Mouse (Mus musculus): ENCODE measurements around the gene Hnrnpl. TPM values are rescaled to one million over a fixed set of nuclear protein-coding genes. Genes with fewer than 3 reads are reported as not detected.

The Hnrnpl gene
- 100 to 1,000 TPM; 327 to 346 TPM for total RNA-seq (2021)
- long read RNA-seq, experiment 1, transcript Hnrnpl-209 (12 exons, 2,180 nt), result minor isoform, 15 of 106 reads
- long read RNA-seq, experiment 1, transcript Hnrnpl-201 (13 exons, 2,142 nt), result major isoform, 72 of 106 reads
- long read RNA-seq, experiment 1, partial matches to known transcripts, result 8 of 106 reads
- long read RNA-seq, experiment 1, other reads (novel, unspliced or antisense), result 4 of 106 reads
- long read RNA-seq, experiment 2, transcript Hnrnpl-201 (13 exons, 2,142 nt), result major isoform, 48 of 98 reads
- long read RNA-seq, experiment 2, transcript Hnrnpl-209 (12 exons, 2,180 nt), result minor isoform, 5 of 98 reads
- long read RNA-seq, experiment 2, partial matches to known transcripts, result 37 of 98 reads
- long read RNA-seq, experiment 2, other reads (novel, unspliced or antisense), result 3 of 98 reads

DNA sequence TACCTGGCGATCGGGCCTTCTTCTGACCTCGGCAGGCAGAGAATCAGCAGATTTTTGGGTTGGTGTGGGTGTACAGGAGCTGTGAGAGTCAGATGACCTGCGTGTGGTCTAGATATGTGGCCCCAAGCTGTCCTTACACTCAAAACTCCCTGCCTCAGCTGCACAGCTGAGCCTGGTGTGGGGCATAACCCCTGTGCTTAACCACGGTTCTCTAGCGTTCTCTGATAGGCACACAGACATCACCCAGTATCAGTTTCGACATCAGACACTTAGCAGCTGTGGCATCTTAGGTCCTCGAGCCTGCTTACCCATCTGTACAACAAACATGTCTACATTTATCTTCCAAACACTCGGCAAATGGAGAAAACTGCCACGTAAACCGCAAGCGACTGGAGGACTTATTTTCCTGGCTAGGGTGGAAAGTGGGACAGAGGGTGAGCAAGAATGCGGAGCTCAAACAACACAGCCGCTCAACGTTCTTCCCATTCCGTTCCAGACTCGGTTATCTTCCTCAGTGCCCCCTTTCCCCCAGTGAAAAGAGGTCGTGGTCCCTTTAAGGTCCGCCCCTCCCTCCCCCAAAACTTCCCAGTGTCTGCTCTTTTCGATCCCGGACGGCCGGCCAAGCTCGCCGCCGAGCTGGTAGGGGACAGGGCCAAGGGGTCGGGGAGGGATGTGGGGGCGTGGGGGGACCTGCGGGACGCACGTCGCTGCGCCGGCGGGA, at the start of gene Hnrnpl:
Hnrnpl (plus strand) TSS at position 321 of the 721 bp plus-strand sequence.
- DNase-seq (ENCODE audit: low spot score in 2 of 2), result peak in 1 of 2 experiments; percentile 41

DNA sequence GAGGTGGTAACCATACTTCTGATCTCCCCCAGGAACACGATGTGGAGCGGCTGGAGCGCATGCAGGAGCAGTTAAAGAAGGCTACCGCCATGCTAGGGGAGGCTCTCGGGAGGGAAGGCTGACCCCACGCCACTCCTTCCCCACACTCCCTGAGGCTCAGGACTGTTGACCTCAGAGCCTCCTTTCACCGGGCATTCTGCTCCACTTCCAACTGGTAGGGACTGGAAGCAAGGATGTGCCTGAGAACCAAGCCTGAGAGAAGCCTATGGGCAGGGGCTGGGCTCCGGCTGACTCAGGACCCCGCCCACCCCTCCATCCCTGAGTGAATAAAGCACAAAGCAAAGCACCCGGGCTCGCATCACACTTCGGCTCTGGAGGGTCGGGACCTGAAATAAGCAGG, 49.7 kb upstream of the Hnrnpl start:
- no peak for DNase-seq (ENCODE audit: low spot score in 2 of 2)

DNA sequence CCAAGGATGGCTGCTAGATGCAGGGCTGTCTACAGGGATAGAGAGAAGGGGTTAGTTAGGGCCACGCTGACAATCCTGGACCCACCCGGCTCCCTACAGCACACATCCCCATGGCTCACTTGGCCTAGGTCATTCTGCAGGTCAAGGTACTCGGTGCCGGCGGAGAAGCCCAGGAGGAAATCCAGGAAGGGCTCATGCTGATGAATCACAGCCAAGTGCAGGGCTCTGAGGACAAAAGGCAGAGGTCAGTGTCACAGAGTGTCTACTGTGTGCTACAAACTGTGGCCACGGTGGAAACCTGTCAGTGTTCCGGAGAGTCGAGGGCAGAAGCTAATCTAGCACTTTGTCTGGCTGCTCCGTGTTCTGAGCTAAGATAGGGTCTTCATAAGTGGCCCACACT, 46.4 kb upstream of the Hnrnpl start:
- no peak for DNase-seq (ENCODE audit: low spot score in 2 of 2)

DNA sequence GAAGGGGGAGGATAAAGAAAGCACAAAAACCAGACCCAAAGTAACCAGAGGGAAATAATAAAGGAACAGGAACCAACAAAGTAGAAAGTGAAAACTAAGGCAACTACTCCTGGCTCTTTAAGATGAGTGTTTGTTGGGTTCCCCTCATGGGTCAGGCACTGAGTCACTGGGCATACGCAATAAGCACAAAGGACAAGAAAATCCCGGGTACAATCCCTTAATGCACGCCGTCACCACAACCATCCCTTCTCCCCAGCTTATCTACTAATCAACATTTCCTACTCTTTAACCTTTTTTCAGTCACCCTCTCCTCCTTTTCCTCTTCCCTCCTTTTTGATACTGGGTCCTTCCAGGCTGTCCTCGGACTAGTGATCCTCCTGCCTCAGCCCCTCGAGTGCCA, 43.1 kb upstream of the Hnrnpl start:
- DNase-seq (ENCODE audit: low spot score in 2 of 2), result no peak

DNA sequence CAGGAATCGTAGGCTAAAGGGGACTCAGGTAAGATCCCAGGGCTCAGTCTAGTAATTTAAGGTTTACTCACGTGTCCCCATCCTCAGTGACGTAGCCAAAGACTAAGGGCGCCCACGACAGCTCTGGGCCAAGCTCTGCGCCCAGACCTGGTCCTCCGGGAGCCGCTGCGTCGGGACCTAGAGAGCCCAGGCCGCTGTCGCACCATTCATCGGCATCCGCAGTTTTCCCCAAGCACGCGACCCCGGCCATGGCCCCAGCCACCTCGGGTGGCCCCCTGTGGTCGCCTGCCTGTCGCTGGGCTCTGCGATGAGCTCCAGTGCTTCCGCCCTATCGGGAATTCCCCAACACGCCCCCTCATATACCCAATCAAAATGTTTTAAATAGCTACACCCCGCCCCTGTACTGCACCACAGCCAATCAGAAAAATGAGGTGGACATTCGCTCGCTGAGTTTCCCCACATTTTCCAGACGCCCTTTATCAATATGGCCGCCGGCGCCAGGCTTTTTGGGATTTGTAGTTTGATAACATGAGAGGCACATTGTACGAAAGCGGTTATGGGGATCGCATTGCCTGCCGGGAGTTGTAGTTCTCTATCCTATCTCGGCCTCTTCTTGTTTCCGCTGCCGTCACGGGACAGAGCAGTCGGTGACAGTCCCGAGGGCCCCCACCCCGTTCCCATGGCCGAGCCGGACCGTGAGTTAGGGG, 42.0 kb upstream of the Hnrnpl start, which contains the start of gene Sirt2:
Sirt2 (plus strand) TSS at position 563 of the 707 bp plus-strand sequence.
- peak; percentile 82 to 84 for DNase-seq (ENCODE audit: low spot score in 2 of 2)

DNA sequence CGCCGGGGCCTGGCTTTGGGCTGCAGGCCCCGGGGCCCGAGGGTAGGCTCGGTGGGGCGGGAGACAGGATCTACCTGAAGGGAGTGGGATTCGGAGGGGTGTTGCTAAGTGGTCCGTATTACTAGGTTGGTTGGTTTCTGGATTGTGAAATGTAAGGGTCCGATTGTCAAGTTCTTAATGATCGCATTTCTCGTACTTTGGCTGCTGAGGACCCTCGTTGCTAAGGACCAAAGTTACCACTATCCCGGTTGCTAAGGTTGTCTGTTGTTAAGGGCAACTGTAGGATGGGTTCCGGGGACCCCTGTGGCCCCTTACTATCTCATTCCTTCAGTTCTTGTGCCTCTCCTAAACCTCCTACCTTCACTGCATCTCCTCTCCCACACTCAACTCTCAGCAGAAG, 41.4 kb upstream of the Hnrnpl start:
- DNase-seq (ENCODE audit: low spot score in 2 of 2), result no peak

DNA sequence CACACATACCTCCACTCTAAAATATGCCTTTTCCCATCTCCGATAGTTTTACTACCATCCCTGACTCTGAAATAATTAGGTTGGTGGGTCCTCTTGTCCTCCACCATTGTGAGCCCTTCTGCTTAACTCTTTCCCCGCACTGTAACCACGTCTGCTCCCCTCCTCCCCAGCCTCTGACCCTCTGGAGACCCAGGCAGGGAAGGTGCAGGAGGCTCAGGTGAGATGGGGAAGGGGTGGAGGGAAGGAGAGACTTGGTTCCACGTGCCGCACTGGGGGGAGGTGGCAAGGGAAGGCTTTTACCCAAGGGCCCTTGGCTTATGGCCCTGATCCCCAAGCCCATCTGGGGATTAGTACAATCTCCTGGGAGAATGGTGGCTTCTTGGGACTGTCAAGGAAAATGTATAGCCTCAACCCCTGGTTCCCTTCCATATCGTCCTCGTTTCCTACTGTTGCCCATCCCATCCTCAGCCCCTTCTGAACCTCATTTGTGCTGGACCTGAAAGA, 40.8 kb upstream of the Hnrnpl start, which contains the start of gene Nfkbib:
Nfkbib (minus strand) TSS at position 51 of the 504 bp plus-strand sequence.
- no peak for DNase-seq (ENCODE audit: low spot score in 2 of 2)

DNA sequence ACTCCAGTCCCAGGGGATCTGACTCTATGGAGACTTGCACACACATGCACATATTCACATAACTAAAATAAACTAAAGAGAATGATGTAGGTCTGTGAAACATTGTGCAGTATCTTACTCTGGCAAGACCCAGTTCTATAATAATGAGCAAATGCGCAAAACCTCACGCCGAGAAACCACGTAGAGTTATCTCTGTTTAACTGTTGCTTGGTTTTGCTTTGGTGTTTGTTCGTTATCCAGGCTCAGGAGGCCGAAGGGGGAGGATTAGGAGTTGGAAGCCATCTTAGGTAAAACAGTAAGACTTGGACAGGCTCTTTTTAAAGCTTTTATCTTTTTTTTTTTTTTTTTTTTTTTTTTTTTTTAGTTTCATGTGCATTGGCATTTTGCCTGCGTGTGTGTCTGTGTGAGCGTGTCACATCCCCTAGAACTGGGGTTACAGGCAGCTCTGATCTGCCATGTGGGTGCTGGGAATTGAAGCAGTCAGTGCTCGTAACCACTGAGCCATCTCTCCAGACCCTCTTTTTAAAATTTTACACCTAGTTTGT, 38.9 kb upstream of the Hnrnpl start:
- DNase-seq (ENCODE audit: low spot score in 2 of 2), result no peak

DNA sequence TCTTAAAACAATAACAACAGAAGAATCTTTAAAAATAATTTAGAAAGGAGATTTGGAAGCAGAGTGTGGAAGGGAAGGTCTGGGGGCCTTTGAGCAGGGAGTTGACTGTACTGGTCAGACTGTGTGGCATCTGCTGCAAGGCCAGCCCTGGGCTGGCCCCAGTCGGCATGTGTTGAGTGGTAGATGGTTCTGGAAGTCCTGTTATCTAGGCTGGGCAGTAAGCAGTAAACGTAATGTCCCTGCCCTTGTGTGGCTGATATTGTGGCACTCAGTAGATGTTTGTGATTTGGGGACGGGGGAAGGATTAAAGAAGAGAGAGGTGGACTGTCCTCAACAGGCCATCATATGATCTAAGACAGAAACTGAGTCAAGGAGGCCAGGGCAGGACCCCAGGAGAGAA, 38.0 kb upstream of the Hnrnpl start:
- no peak for DNase-seq (ENCODE audit: low spot score in 2 of 2)

DNA sequence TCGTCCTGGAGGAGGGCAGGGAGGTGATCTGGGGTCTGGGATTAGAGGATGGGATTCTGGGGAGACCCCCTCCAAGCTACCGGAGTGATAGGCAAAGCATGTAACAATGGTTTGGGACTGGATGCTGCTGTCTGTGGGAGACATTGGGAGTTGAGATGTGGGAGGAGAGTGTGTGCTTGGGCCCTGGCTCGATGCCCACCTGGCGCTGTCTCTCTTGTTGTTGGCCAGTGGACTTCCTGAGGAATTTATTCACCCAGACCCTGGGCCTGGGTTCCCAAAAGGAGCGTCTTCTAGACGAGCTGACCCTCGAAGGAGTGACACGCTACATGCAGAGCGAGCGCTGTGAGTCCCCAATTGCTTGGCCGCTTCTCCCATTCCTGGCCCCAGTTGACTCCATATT, 36.5 kb upstream of the Hnrnpl start:
- DNase-seq (ENCODE audit: low spot score in 2 of 2), result no peak

DNA sequence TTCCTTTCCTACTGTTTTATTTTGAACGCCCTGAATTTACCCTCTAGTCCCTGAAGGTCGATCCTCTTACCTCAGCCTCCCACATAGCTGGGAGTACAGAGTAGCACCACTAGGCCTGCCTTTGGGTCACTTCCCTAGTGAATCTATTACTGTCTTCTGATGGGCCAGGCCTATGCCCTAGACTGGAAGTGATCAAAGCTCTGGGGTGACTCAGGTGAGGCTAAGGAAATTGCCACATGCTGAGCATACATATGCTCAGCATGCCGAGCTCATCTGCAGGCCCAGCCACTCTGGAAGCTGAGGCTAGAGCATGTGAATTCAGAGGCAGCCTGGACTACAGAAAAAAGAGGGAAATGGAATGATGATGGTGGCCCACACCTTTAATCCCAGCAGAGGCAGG, 35.2 kb upstream of the Hnrnpl start:
- DNase-seq (ENCODE audit: low spot score in 2 of 2), result no peak

DNA sequence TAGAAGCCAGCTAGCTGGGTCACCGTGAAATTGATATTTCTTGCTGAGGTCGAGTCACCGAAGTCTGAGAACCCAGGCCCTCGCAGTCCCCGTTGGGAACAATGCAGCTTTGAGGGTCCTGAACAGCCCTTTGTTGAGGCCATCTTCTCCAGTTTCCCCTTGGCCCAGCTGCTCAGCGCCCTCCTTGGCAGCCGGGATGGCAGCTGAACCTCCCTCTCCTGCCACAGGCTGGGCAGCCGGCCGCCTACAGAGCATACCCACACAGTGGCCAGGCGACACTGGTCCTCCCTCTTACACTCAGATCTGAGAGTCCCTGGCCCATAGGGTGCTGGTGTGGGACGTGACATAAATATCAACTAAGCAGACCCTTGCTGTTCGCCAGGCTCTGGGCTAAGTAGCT, 34.2 kb upstream of the Hnrnpl start:
- no peak for DNase-seq (ENCODE audit: low spot score in 2 of 2)

DNA sequence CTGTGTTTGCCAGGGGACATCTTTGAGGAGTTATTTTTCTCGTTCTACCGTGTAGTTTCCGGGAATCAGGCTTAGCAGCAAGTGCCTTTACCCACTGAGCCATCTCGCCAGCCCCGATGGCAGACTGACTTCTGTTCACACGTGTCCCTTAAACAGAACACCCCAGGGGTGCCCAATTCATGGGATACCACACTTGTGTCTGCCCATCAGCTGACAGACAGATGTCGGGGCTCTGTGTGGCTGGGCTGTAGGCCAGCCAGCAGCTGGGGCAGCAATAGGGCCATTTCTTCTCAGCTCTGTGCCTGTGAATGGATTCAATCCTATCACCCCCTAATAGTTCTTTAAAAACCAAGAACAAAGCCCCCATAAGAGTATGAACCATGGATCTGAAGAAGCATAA, 33.2 kb upstream of the Hnrnpl start:
- DNase-seq (ENCODE audit: low spot score in 2 of 2), result no peak

DNA sequence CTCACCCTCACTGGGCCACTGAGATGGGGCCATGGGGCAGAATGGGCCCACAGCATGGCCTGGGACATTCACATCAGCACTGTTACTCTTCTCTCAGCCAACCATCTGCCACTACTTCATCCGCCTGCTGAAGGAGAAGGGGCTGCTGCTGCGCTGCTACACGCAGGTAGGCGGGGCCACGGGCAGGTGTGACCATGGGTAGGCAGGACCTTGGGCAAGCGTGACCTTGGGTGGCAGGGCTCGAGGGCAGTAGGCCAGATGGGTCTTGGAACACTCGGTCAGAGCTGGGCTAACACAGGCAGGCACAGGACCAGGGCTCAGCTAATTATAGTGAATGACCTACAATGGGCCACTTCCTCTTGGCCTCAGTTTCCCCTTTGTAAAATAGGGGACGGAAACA, 29.5 kb upstream of the Hnrnpl start:
- no peak for DNase-seq (ENCODE audit: low spot score in 2 of 2)

DNA sequence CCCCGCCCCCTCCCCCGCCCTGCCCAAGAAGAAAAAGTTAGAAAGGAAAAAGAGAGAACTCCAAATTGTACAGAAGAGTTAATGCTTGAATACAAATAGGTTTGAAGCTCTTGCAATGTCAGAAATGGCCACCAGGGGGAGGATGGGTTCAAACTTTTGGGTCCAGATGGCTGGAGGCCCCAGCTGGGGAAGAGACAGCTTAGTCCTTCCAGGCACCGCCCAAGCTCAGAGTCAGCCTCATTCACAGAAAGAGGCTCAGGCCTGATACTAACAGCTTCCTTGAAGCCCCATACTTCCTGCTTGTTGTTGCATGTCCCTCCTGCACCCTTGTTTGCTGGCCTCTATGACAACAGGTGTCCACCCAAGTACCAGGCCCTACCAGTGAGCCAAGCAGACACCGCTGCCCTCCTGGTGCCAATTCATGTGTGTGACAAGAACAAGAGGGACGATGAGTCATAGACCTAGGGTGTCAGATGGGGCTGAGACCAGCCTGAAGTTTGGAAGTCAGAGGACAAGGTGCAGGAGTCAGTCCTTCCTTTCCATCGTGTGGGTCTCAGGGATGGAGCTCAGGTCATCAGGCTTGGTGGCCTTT, 28.2 kb upstream of the Hnrnpl start:
- peak; percentile 83 to 89 for DNase-seq (ENCODE audit: low spot score in 2 of 2)

DNA sequence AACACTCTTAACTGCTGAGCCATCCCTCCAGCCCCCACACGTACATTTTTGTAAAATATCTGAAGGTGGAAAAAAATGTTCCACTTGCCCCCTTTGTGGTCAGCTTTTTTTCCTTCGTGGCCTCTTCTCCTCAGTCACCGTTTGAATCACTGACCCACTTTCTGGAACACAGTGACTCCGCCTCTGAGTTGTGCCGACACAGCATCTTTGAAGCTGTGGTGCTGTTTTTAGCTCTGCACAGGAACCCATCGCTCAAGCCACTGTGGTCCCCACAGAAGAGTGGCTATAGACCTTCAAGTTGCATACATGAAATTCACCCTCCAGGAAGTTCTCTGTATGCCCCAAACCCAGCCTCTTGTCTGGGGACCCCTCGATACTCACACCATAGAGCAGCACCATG, 27.5 kb upstream of the Hnrnpl start:
- DNase-seq (ENCODE audit: low spot score in 2 of 2), result no peak

DNA sequence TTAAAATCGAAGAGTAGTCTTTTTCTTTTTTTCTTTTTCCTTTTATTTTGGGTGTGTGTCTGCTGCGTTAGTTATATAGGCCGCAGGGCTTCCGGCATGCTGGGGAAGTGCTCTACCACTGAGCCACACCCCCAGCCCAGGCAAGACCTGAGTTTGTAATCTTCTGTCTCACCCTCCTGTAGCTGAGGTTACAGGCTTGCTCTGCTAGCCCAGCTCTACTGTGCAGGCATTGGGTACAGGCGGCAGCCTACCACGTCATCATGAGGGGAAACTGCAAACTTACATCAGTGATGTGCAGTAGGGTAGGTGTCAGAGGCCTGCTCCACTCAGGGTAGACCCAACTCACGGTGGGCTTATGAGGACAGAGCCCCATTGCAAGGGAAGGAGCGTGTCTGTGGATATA, 27.1 kb upstream of the Hnrnpl start:
- DNase-seq (ENCODE audit: low spot score in 2 of 2), result no peak

DNA sequence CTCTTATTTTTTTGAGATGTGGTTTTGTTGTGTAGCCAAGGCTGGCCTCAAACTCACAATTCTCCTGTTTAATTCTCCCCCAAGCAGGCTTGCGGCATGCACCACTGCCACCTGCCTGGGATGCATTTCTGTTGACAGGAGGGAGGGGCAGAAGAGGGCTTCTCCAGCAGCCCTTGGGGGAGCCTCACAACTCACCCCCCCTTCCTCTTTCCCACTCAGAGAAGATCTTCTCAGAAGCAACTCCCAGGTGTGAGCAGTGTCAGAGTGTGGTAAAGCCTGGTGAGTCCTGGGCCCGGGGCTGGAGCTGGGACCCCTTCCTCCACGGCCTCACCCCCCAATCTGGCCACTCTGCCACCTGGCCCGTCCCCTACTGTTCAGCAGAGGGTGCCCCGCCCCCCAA, 23.2 kb upstream of the Hnrnpl start:
- no peak for DNase-seq (ENCODE audit: low spot score in 2 of 2)

DNA sequence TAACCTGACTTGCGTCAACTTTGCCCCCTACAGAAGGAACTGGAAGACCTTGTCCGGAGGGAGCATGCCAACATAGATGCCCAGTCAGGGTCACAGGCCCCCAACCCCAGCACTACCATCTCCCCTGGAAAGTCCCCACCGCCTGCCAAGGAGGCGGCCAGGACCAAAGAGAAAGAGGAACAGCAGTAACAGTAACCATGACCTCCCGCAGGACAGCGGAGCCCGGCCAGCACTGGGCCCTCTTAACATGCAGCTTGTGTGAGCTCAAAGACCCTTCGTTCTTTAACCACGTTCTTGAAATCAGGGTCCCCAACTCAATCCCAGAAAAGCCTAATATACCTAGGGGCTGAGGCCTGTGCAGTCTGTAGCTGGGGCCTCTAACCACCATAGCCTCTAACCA, 20.5 kb upstream of the Hnrnpl start:
- no peak for DNase-seq (ENCODE audit: low spot score in 2 of 2)

DNA sequence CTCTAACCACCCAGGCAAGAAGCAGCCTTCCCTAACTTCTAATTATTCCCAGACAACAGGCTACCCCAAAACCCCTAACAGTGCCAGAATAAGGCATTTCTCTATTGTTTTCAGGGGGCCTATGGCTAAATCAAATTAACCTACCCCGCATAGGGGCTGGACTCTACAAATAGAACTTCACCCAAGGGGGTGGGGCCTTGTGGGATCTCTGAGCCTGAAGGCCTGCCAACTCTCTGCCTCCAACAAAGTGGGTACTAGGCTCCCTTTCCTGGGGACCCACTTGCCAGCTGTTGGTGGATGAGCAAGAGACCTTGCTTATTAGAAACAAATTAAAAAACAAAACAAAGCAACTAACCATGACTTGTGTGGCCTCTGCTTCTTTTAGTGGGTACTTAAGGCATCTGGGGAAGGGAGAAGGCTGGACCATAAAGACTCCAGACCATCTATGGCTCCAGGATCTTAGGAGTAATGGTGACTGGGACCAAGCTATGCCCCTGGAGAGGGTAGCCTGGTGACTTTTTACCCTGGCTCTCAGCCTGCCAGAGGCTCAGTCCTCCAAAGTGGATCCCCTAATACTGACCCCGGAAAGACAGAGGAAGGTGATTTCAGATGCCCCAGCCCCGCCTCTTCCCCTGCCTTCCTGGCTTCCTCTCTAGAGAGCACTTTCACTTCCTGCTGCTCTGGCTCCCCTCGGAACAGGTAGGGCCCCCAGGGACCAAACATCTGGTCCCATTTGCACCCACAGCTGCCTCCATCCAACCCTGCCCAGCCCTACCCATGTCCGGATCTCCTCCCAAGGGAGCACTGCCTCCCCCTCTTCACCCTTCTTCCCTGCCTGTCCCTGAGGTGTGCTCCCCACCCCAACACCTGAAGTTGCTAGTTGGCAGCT, 19.8 kb upstream of the Hnrnpl start, which contains the start of gene Rinl:
Rinl (plus strand) TSS at position 663 of the 889 bp plus-strand sequence.
- no peak for DNase-seq (ENCODE audit: low spot score in 2 of 2)

Measured in adrenal gland, adult 18-20 months (tissue).